Mouse (Mus musculus): ENCODE results near the gene Olfr718-ps1. TPM values are rescaled to one million over a fixed set of nuclear protein-coding genes. Genes with fewer than 3 reads are reported as not detected.

Olfr718-ps1 gene
- polyA plus RNA-seq (2017; shearing (Covaris generic)), result 0.11 TPM

GRCm38 (mm10) chr5:143147481-143147880, at the start of gene Olfr718-ps1:
Gene Olfr718-ps1, minus strand, starts transcription at chr5:143147581.

GRCm38 (mm10) chr5:143180255-143181076, 33.1 kb upstream of the Olfr718-ps1 start, which contains the start of the genes Rbak and Spdye4b:
Gene Rbak, minus strand, starts transcription at chr5:143180775.
Gene Spdye4b, plus strand, starts transcription at chr5:143181017.

GRCm38 (mm10) chr5:143112281-143113246, 34.8 kb downstream of the Olfr718-ps1 start, which contains the start of gene Rnf216:
Gene Rnf216, minus strand, starts transcription at chr5:143112994.

Other genes with a start within 250 kb of the Olfr718-ps1 start
- gene Actb, start 240.8 kb downstream of the Olfr718-ps1 start, polyA plus RNA-seq (2017; shearing (Covaris generic)), result 1,713 TPM
- gene Fscn1, start 187.2 kb downstream of the Olfr718-ps1 start, polyA plus RNA-seq (2017; shearing (Covaris generic)), result 0.18 TPM
- gene Rnf216, start 34.6 kb downstream of the Olfr718-ps1 start, polyA plus RNA-seq (2017; shearing (Covaris generic)), result 44.8 TPM
- 9.0 TPM for gene Rbak, start 33.2 kb upstream of the Olfr718-ps1 start, polyA plus RNA-seq (2017; shearing (Covaris generic))
- not detected for gene Spdye4b, start 33.4 kb upstream of the Olfr718-ps1 start, polyA plus RNA-seq (2017; shearing (Covaris generic))
- gene Spdye4a, start 79.3 kb upstream of the Olfr718-ps1 start, polyA plus RNA-seq (2017; shearing (Covaris generic)), result not detected
- gene Zfp12, start 87.6 kb upstream of the Olfr718-ps1 start, polyA plus RNA-seq (2017; shearing (Covaris generic)), result 16.8 TPM
- gene Zfp316, start 122.4 kb upstream of the Olfr718-ps1 start, polyA plus RNA-seq (2017; shearing (Covaris generic)), result 1.2 TPM
- not detected for gene Zfp853, start 146.0 kb upstream of the Olfr718-ps1 start, polyA plus RNA-seq (2017; shearing (Covaris generic))
- 48.0 TPM for gene E130309D02Rik, start 167.8 kb upstream of the Olfr718-ps1 start, polyA plus RNA-seq (2017; shearing (Covaris generic))
- gene Zdhhc4, start 181.7 kb upstream of the Olfr718-ps1 start, polyA plus RNA-seq (2017; shearing (Covaris generic)), result 49.6 TPM
- gene Grid2ip, start 209.8 kb upstream of the Olfr718-ps1 start, polyA plus RNA-seq (2017; shearing (Covaris generic)), result not detected